Mouse (Mus musculus) limb, embryonic 14.5 days (tissue): ENCODE measurements around the gene Pnmt. TPM values are rescaled to one million over a fixed set of nuclear protein-coding genes. Genes with fewer than 3 reads are reported as not detected.
"Not testable (repeated sequence)": the region's sequence is repeated elsewhere in the genome, so short reads cannot be mapped to it uniquely, and the experiment has no call there.

Experiments used
- ATAC-seq: fragments of 200-750 bp; cut with Nextera tagmentation; 2 replicates; pipeline ENCODE4 v1.8.0; 2017; ENCODE audit warnings: low read depth, moderate number of reproducible peaks, moderate TSS enrichment; ENCODE audit not compliant: low FRiP score
- DNase-seq: peaks from one replicate; pipeline ENCODE4 v3.0.0-alpha.2; 2015; ENCODE audit warnings: low spot score
- H3K27ac ChIP-seq: fragments of 300-500 bp; sonication (generic); replicated peaks from 2 replicates; pipeline ENCODE4 v1.5.1; 2014; ENCODE audit warnings: low read depth, mild to moderate bottlenecking, low read length, moderate library complexity, mixed read lengths
- H3K27me3 ChIP-seq: fragments of 300-500 bp; sonication (generic); 2 replicates; pipeline ENCODE4 v1.6.1; 2014; ENCODE audit warnings: low read length, mixed read lengths; ENCODE audit not compliant: control insufficient read depth, insufficient read depth
- H3K36me3 ChIP-seq: fragments of 300-500 bp; sonication (generic); 2 replicates; pipeline ENCODE4 v1.6.1; 2014; ENCODE audit warnings: mild to moderate bottlenecking, low read length, moderate library complexity, mixed read lengths; ENCODE audit not compliant: control insufficient read depth, insufficient read depth
- H3K4me1 ChIP-seq: fragments of 300-500 bp; sonication (generic); 2 replicates; pipeline ENCODE4 v1.6.1; 2014; ENCODE audit warnings: antibody characterized with exemption, low read length, mixed read lengths; ENCODE audit not compliant: control insufficient read depth, insufficient read depth
- H3K4me2 ChIP-seq: fragments of 300-500 bp; sonication (generic); replicated peaks from 2 replicates; pipeline ENCODE4 v1.6.1; 2014; ENCODE audit warnings: low read depth, mild to moderate bottlenecking, low read length, moderate library complexity; ENCODE audit not compliant: severe bottlenecking
- H3K4me3 ChIP-seq: fragments of 300-500 bp; sonication (generic); replicated peaks from 2 replicates; pipeline ENCODE4 v1.5.1; 2014; ENCODE audit warnings: low read length
- H3K9ac ChIP-seq: fragments of 300-500 bp; sonication (generic); 2 replicates; pipeline ENCODE4 v1.6.1; 2014; ENCODE audit warnings: mild to moderate bottlenecking, low read depth, low read length, moderate library complexity; ENCODE audit not compliant: severe bottlenecking
- H3K9me3 ChIP-seq: fragments of 300-500 bp; sonication (generic); 2 replicates; pipeline ENCODE4 v1.6.1; 2016; ENCODE audit warnings: low read length; ENCODE audit not compliant: control insufficient read depth
- POLR2A ChIP-seq: fragments of 200-500 bp; IDR thresholded peaks from 2 replicates; pipeline ENCODE4 v1.8.0; 2012; ENCODE audit warnings: inconsistent platforms, mild to moderate bottlenecking, moderate library complexity, borderline replicate concordance; ENCODE audit not compliant: insufficient read depth, insufficient read length; ENCODE audit errors: extremely low read depth
- WGBS: fragments of 180-500 bp; shearing (Covaris S2); extraction: QIAGEN DNeasy Blood & Tissue Kit; methylation state at CpG from one replicate; pipeline ENCODE4 v1.1.7; 2014; 5-methylcytosine and 5-hydroxymethylcytosine counted together
- polyA plus RNA-seq, 2 experiments: library from polyadenylated mRNA; depleted of rRNA in 1 of 2; stranded (reverse) in 1 of 2; unstranded in 1 of 2; fragments of >200 nt; fragmentation: Nextera tagmentation in 1 of 2; extraction: Ambion mirVana in 1 of 2; gene quantifications; 2 replicates each; pipeline versions ENCODE4 v1.2.1 to v1.2.3; 2012 to 2014

Gene Pnmt
- polyA plus RNA-seq, 2 experiments = 1.3 to 1.4 TPM

DNA sequence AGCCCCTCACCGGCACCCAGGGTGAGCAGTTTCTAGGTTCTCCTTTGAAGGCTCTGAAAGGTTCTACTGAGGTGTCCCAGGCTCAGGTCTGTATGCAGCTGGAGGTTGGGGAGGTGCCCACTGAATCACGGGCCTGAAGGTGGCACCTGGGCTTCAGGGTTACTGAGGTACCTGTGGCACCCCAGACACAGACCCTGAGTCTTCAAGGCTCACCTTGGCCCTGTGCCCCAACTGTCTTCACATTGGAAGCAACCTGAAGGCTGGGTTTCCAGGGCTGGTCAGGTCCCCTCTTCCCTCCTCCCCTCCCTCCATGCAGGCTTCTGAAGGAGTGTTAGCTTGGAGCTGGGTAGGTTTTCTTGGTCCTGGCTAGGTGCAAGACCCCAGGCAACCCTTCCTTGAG is 4.6 kb upstream of the Pnmt start:
- Histone ChIP-seq H3K27me3 (peaks cover 21% of the 10 kb centered on the region; the same call in 1 of the 2 replicates), H3K4me1 (no peaks in the 10 kb centered on the region), H3K27ac (no peak overlapping the region), H3K4me2 (no peak overlapping the region), H3K4me3 (no peak overlapping the region), H3K9ac (no peak overlapping the region), H3K9me3 (no peaks in the 10 kb centered on the region), H3K36me3 (peaks cover 41% of the 10 kb centered on the region)
- DNase-seq = no peak
- TF ChIP-seq POLR2A = no peak
- WGBS = 100% methylated on average over 2 of the region's 2 CpGs
- ATAC-seq = no peak

DNA sequence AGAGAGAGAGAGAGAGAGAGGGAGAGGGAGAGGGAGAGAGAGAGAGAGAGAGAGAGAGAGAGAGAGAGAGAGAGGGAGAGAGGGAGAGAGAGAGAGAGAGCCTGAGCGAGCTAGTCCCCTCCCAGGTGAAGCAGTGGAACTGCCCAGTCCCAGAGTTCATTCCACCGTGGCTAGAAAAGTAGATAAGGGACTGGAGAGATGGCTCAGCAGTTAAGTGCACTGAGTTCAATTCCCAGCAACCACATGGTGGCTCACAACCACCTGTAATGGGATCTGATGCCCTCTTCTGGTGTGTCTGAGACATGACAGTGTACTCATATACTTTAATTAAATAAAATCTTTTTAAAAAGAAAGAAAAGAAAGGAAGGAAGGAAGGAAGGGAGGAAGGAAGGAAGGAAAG is 3.8 kb upstream of the Pnmt start:
- ATAC-seq, H3K27ac ChIP-seq, DNase-seq, H3K4me3 ChIP-seq, H3K4me2 ChIP-seq, H3K9me3 ChIP-seq, H3K4me1 ChIP-seq, H3K9ac ChIP-seq: not testable (repeated sequence)
- 38% methylated on average over 2 of the region's 2 CpGs for WGBS
- Histone ChIP-seq H3K36me3 (peaks cover 34% of the 10 kb centered on the region), H3K27me3 (peaks cover 29% of the 10 kb centered on the region)

DNA sequence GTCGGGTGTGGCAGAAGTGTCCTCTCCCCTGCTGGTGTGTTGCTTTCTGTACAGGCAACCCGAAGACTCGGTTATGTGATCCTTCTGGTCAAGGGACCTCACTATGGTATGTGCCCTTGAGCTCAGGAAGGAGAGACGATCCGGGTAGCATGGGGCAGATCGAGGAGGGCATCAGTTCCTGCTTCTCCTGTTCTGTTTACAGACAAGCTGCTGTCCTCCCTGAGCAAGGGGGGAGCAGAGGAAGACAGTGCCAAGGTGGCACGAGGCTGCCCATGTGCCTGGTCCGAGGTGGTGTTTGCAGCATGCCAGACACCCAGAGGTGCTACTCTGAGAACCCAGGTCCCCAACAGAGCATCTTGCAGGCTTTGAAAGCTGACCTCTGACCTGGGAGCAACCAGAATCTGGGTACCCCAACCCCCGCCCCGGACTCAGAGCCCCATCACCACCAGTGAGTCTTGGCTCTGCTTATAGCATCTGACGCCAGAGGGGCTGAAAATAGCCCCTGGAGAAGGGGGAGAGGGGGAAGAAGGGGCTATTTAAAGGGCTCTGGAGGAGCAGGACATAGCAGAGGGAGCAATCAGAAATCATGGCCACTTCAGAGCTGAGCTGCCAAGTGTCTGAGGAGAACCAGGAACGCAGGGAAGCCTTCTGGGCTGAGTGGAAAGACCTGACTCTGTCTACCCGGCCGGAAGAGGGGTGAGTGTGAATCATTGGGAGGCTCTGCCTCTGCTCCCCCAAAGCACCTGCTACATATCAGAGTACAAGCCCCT is 2.8 kb upstream of the Pnmt start, which contains the start of gene Tcap:
TSS of gene Tcap (plus strand) at position 551 of the 770 bp plus-strand sequence.
- H3K9ac ChIP-seq = no peak within 1 kb of the TSS
- WGBS = 47% methylated on average over 14 of the region's 14 CpGs
- H3K4me1 ChIP-seq = no peaks in the 10 kb centered on the region; the same call in 1 of the 2 replicates
- H3K27me3 ChIP-seq = peaks cover 39% of the 10 kb centered on the region
- no peak within 1 kb of the TSS for H3K27ac ChIP-seq
- H3K36me3 ChIP-seq = peaks cover 23% of the 10 kb centered on the region
- ATAC-seq (no peak), DNase-seq (no peak)
- TF ChIP-seq POLR2A = no peak
- H3K4me2 ChIP-seq = no peak within 1 kb of the TSS
- no peaks in the 10 kb centered on the region for H3K9me3 ChIP-seq
- H3K4me3 ChIP-seq = no peak within 1 kb of the TSS

DNA sequence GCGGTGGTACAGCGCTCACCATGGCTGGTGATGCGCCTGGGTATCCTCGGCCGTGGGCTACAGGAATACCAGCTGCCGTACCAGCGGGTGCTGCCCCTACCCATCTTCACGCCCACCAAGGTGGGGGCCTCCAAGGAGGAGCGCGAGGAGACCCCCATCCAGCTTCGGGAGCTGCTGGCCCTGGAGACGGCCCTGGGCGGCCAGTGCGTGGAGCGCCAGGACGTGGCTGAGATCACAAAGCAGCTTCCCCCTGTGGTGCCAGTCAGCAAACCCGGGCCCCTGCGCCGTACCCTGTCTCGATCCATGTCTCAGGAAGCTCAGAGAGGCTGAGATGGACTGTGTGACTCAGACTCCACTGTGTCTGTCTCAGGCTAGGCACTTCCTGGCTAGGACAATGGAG is 2.0 kb upstream of the Pnmt start:
- H3K9ac ChIP-seq = no peak overlapping the region
- no peaks in the 10 kb centered on the region for H3K9me3 ChIP-seq
- no peaks in the 10 kb centered on the region; the same call in 1 of the 2 replicates for H3K4me1 ChIP-seq
- no peak overlapping the region for H3K4me3 ChIP-seq
- 70% methylated on average over 20 of the region's 20 CpGs for WGBS
- TF ChIP-seq POLR2A = no peak
- no peak for DNase-seq
- no peak overlapping the region for H3K27ac ChIP-seq
- no peak for ATAC-seq
- H3K27me3 ChIP-seq = peaks cover 42% of the 10 kb centered on the region
- no peak overlapping the region for H3K4me2 ChIP-seq
- peaks cover 15% of the 10 kb centered on the region for H3K36me3 ChIP-seq

DNA sequence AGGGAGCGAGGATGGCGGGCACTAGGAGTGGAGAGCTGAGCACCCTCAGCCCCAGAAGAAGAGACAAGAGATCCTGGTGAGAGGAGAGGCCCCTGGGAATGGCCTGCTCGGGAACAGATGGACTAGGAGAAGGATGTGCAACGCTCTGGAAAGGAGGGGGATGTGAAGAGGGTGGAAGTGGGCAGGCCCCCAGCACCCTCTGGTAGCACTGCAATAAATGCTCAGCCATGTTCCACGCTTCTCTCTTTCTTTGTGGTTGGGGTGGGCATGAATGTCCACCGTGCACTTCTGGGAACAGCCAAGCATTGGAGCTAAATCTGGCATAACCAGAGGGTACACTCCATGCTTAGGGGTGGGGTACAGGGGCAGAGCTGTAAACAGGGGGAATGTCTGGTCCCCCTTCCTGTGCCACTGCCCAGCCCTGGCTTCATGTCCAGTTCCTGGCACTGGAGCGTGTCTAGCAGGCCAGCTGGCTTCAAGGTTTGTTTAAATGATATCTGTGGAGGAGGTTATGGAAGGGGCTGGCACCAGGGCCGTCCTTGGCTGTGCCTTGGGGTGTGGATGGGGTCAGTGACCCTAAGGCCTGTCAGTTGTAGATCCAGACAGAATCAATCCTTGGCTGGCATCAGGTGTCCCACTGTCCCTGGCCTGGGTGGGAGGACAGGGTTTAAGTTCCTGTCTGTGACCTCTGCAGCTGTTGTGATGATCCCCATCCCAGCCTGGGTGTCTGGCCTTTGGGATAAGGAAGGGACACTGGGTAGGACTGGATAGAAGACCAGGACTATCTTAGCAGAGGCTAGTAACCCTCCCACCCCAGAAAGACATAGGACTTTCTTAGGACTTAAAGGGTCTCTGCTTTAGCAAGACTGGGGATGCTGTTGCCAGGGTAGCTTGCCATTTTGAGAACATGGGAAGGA is 1.3 kb upstream of the Pnmt start:
- Histone ChIP-seq H3K4me1 (no peaks in the 10 kb centered on the region; the same call in 1 of the 2 replicates), H3K27ac (no peak overlapping the region), H3K4me3 (no peak overlapping the region), H3K9ac (no peak overlapping the region), H3K27me3 (peaks cover 42% of the 10 kb centered on the region), H3K36me3 (peaks cover 8% of the 10 kb centered on the region), H3K4me2 (no peak overlapping the region), H3K9me3 (no peaks in the 10 kb centered on the region)
- WGBS = 60% methylated on average over 8 of the region's 8 CpGs
- DNase-seq (no peak), ATAC-seq (no peak)
- TF ChIP-seq POLR2A = no peak
